Mouse (Mus musculus) embryo, embryonic 10.5 days (tissue): Measurements from ENCODE around the gene Atp8b3.

ENCODE experiments used
- DNase-seq: peaks from one replicate; pipeline ENCODE4 v3.0.0-alpha.2; 2015; ENCODE audit warnings: low spot score

The Atp8b3 gene

GRCm38 (mm10) chr10:80519287-80519686 lies 19.6 kb downstream of the Atp8b3 start:
- DNase-seq, result no peak

- no peak for DNase-seq
Measured at GRCm38 (mm10) chr10:80513739-80514138, 25.2 kb downstream of the Atp8b3 start.

- no peak for DNase-seq
Measured at GRCm38 (mm10) chr10:80510273-80510660, 28.7 kb downstream of the Atp8b3 start.

- peak; percentile 84 for DNase-seq
Measured at GRCm38 (mm10) chr10:80509412-80510272, 29.3 kb downstream of the Atp8b3 start.

- peak; percentile 89 for DNase-seq
Measured at GRCm38 (mm10) chr10:80506222-80506621, 32.7 kb downstream of the Atp8b3 start.

GRCm38 (mm10) chr10:80504724-80505123 lies 34.2 kb downstream of the Atp8b3 start:
- no peak for DNase-seq

GRCm38 (mm10) chr10:80503599-80504220 lies 35.2 kb downstream of the Atp8b3 start:
- no peak for DNase-seq

- no peak for DNase-seq
Measured at GRCm38 (mm10) chr10:80502819-80503314, 36.1 kb downstream of the Atp8b3 start.

GRCm38 (mm10) chr10:80502291-80502690 lies 36.6 kb downstream of the Atp8b3 start:
- no peak for DNase-seq

- no peak for DNase-seq
Measured at GRCm38 (mm10) chr10:80496421-80496820, 42.5 kb downstream of the Atp8b3 start.

- DNase-seq, result no peak
Measured at GRCm38 (mm10) chr10:80495901-80496300, 43.0 kb downstream of the Atp8b3 start.

GRCm38 (mm10) chr10:80494732-80495131 lies 44.2 kb downstream of the Atp8b3 start, which contains the start of gene Onecut3:
Gene Onecut3 (plus strand): TSS chr10:80494835.
- peak; percentile 58 for DNase-seq

- DNase-seq, result no peak
Measured at GRCm38 (mm10) chr10:80490051-80490450, 48.9 kb downstream of the Atp8b3 start.

GRCm38 (mm10) chr10:80486862-80487379 lies 52.0 kb downstream of the Atp8b3 start:
- no peak for DNase-seq

GRCm38 (mm10) chr10:80481002-80481401 lies 57.9 kb downstream of the Atp8b3 start:
- no peak for DNase-seq

- no peak for DNase-seq
Measured at GRCm38 (mm10) chr10:80478531-80478930, 60.4 kb downstream of the Atp8b3 start.

GRCm38 (mm10) chr10:80475290-80475959 lies 63.5 kb downstream of the Atp8b3 start:
- peak; percentile 92 for DNase-seq
